Mouse (Mus musculus): ENCODE results near the gene Prr11.

Gene Prr11

GRCm38 (mm10) chr11:87043052-87043451 is 65.5 kb downstream of the Prr11 start:
- no peak for DNase-seq

- DNase-seq = no peak
These were observed 69.1 kb downstream of the Prr11 start for GRCm38 (mm10) chr11:87039307-87039963.
